Mouse (Mus musculus): ENCODE data around the gene Hs2st1. TPM values are rescaled to one million over a fixed set of nuclear protein-coding genes. Genes with fewer than 3 reads are reported as not detected.

The Hs2st1 gene
- polyA plus RNA-seq, 1 experiment from 2014 or later = 21.3 TPM

Other genes starting within 250 kb of the Hs2st1 start
- gene Selenof, start 123 bp upstream of the Hs2st1 start, polyA plus RNA-seq (2015; fragmentation: Nextera tagmentation; extraction: Ambion mirVana) = 609 and 619 TPM in 2 replicates
- gene Sh3glb1, start 150.2 kb upstream of the Hs2st1 start, polyA plus RNA-seq (2015; fragmentation: Nextera tagmentation; extraction: Ambion mirVana) = 87.0 and 89.7 TPM in 2 replicates
- 0.56 and 0.95 TPM in 2 replicates for gene Clca3a1, start 190.8 kb upstream of the Hs2st1 start, polyA plus RNA-seq (2015; fragmentation: Nextera tagmentation; extraction: Ambion mirVana)
- 0.72 and 0.73 TPM in 2 replicates for gene Clca3a2, start 249.3 kb upstream of the Hs2st1 start, polyA plus RNA-seq (2015; fragmentation: Nextera tagmentation; extraction: Ambion mirVana)

Data from embryonic facial prominence, embryonic 13.5 days (tissue).